In genomic region chr11:105347162-105348161, GRCm38 (mm10) we compare ENCODE assay signal across 8 mouse cellular contexts. TPM values are rescaled to one million over a fixed set of nuclear protein-coding genes. Genes with fewer than 3 reads are reported as not detected.
DNase-seq lines count a peak whose midpoint lies in the region; ATAC-seq lines count a peak whose summit lies in the region.

No protein-coding gene starts in this region.

- H3K4me2 ChIP-seq in hindbrain, embryonic 16.5 days (ENCODE audit: low read length) = peak overlapping the region; percentile 36; the same call in 1 of the 2 replicates

- H3K9me3 ChIP-seq in hindbrain, embryonic 16.5 days (ENCODE audit: control insufficient read depth, low read length) = no peaks in the 10 kb centered on the region

- ATAC-seq in hindbrain, embryonic 16.5 days = peak; percentile 88

- WGBS in hindbrain, embryonic 16.5 days = 56% methylated on average over 28 of the region's 28 CpGs

- H3K36me3 ChIP-seq in hindbrain, embryonic 16.5 days (ENCODE audit: control insufficient read depth, insufficient read depth, low read length) = no peaks in the 10 kb centered on the region

- H3K4me1 ChIP-seq in hindbrain, embryonic 16.5 days (ENCODE audit: control insufficient read depth, insufficient read depth, low read depth, low read length) = peaks cover 3% of the 10 kb centered on the region; the same call in 1 of the 2 replicates

- peak overlapping the region; percentile 33; the same call in 1 of the 2 replicates for H3K9ac ChIP-seq in hindbrain, embryonic 16.5 days (ENCODE audit: low read depth, low read length)

- H3K4me3 ChIP-seq in hindbrain, embryonic 16.5 days (ENCODE audit: low read length) = no peak overlapping the region

- no peaks in the 10 kb centered on the region for H3K27me3 ChIP-seq in hindbrain, embryonic 16.5 days (replicated peaks; ENCODE audit: control insufficient read depth, insufficient read depth, low read length)

- DNase-seq in WW6 (ENCODE audit: low read depth, low spot score) = peak; percentile 87
- peak; percentile 92 to 96 for DNase-seq in cerebellum, postnatal 25 days
- DNase-seq in gastrocnemius, adult 18-20 months (ENCODE audit: low spot score) = peak; percentile 83
- DNase-seq in left cerebral cortex, adult 11 months (ENCODE audit: low spot score) = peak; percentile 79
- DNase-seq in lung, postnatal 4 days = peak; percentile 87 to 88
- peak; percentile 85 to 92 for DNase-seq in right cerebral cortex, adult 2 months (ENCODE audit: low spot score in 2 of 2)
- peak; percentile 56 for DNase-seq in urinary bladder, postnatal 10 days (ENCODE audit: low spot score)

- no peak overlapping the region for H3K27ac ChIP-seq in hindbrain, embryonic 16.5 days (ENCODE audit: low read depth, low read length)

RNA-seq across cellular contexts. Expression of gene Mrc2, which starts 55.0 kb away (rescaled TPM):
- total RNA-seq in gastrocnemius, adult 18-20 months (2021) = 1 to 10 TPM; 7.5 to 8.5 TPM
- polyA plus RNA-seq in hindbrain, embryonic 16.5 days (2015; fragmentation: Nextera tagmentation; extraction: Ambion mirVana) = 4.9 and 7.4 TPM in 2 replicates
